Mouse (Mus musculus) midbrain, embryonic 15.5 days (tissue): ENCODE results near the gene Vgll4. TPM values are rescaled to one million over a fixed set of nuclear protein-coding genes. Genes with fewer than 3 reads are reported as not detected.
"Not testable (repeated sequence)": the region's sequence is repeated elsewhere in the genome, so short reads cannot be mapped to it uniquely, and the experiment has no call there.

Experiments
- ATAC-seq: fragments of 200-750 bp; cut with Nextera tagmentation; replicated peaks from 2 replicates; pipeline ENCODE4 v1.8.0; 2017; ENCODE audit warnings: moderate TSS enrichment
- H3K27ac ChIP-seq: fragments of 300-500 bp; sonication (generic); 2 replicates; pipeline ENCODE4 v1.5.1; 2015; ENCODE audit warnings: mild to moderate bottlenecking, inconsistent platforms
- H3K27me3 ChIP-seq: fragments of 300-500 bp; sonication (generic); replicated peaks from 2 replicates; pipeline ENCODE4 v1.6.1; 2015; ENCODE audit warnings: inconsistent platforms
- H3K36me3 ChIP-seq: fragments of 300-500 bp; sonication (generic); replicated peaks from 2 replicates; pipeline ENCODE4 v1.6.1; 2015; ENCODE audit warnings: inconsistent platforms
- H3K4me1 ChIP-seq: fragments of 300-500 bp; sonication (generic); 2 replicates; pipeline ENCODE4 v1.6.1; 2015; ENCODE audit warnings: inconsistent platforms
- H3K4me2 ChIP-seq: fragments of 300-500 bp; sonication (generic); 2 replicates; pipeline ENCODE4 v1.6.1; 2015; ENCODE audit warnings: inconsistent platforms, mild to moderate bottlenecking, moderate library complexity
- H3K4me3 ChIP-seq: fragments of 300-500 bp; sonication (generic); 2 replicates; pipeline ENCODE4 v1.5.1; 2015; ENCODE audit warnings: mild to moderate bottlenecking, inconsistent platforms
- H3K9ac ChIP-seq: fragments of 300-500 bp; sonication (generic); 2 replicates; pipeline ENCODE4 v1.6.1; 2015; ENCODE audit warnings: mild to moderate bottlenecking, inconsistent platforms
- H3K9me3 ChIP-seq: fragments of 300-500 bp; sonication (generic); 2 replicates; pipeline ENCODE4 v1.6.1; 2016; ENCODE audit warnings: inconsistent platforms
- WGBS: fragments of 180-500 bp; shearing (Covaris S2); methylation state at CpG from one replicate; pipeline ENCODE4 v1.1.7; 2015; ENCODE audit warnings: mixed read lengths; 5-methylcytosine and 5-hydroxymethylcytosine counted together
- polyA plus RNA-seq: library from polyadenylated mRNA; unstranded; fragments of >200 nt; fragmentation: Nextera tagmentation; extraction: Ambion mirVana; gene quantifications from 2 replicates; pipeline ENCODE4 v1.2.1, GENCODE M21; 2015

Vgll4 gene
- polyA plus RNA-seq, 1 experiment from 2014 or later: 47.3 TPM

DNA sequence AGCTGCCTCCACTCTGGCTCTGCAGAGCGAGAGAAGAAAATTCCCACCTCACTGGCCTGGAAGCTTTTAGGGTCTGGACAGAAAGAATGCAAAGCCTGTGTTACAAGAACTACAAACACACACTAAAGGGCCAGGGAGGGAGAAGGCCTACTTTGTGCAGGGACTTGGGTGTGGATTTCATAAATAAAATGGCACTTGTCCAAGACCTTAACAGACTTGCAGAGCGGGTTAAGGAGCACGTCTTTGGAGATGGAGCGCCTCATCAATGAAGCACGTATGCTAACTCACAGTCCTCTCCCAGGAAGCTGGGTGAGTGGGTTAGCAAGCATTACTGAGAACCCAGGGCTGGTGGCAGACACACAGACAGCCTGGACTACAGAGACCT, 37.7 kb downstream of the Vgll4 start:
- H3K9ac ChIP-seq: no peak overlapping the region
- H3K9me3 ChIP-seq: no peaks in the 10 kb centered on the region
- WGBS: 75% methylated on average over 5 of the region's 5 CpGs
- H3K27me3 ChIP-seq: no peaks in the 10 kb centered on the region
- H3K27ac ChIP-seq: no peak overlapping the region
- no peak for ATAC-seq
- H3K36me3 ChIP-seq: no peaks in the 10 kb centered on the region
- H3K4me1 ChIP-seq: peaks cover 7% of the 10 kb centered on the region; the same call in 1 of the 2 replicates
- no peak overlapping the region for H3K4me3 ChIP-seq
- H3K4me2 ChIP-seq: no peak overlapping the region

DNA sequence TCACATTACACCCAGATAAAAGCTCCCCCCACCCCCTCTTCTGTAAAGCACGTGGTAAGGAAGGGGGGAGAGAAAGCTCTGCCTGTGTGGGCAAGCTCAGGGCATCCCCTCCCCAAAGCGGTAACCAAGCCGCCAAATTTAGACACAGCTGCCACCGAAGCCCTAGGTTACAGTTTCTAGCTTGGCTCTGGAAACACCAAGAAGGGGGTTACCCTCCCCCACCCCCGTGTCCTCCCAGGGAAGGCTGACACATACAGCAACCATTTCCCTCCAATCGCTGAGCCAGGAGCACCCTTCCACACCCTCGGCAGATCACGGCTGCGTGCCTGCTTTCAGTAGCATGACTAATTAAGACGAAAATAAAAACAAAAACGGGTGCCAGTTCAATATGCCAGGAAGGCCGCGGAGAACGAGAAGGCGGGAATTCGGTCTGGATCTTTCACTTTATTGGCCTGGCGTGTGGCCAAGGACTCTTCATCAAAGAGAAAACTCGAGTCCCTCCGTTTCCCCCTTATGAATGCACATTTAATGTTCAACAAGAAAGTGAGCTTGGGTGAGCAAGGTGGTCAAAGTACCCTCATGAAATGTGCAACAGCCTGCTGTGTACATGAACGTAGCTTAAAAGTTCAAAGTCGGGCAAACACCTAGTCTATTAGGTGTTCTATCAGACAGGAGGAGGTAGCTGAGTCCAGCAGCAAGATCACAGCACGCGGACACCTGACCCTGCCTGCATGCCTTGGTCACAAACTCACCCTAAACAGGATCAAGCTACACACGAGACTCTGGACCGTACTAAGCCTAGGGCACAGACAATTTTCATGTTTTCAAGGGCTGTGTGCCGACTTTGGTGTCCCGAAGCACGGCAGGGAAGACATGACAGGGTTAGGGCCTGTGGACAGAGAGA, 38.3 kb downstream of the Vgll4 start:
- H3K36me3 ChIP-seq: no peaks in the 10 kb centered on the region
- no peaks in the 10 kb centered on the region for H3K27me3 ChIP-seq
- ATAC-seq: 0 out of 2 replicates have a peak, but pooled peaks have one; percentile 44
- no peak overlapping the region for H3K27ac ChIP-seq
- H3K4me3 ChIP-seq: no peak overlapping the region
- WGBS: 50% methylated on average over 28 of the region's 28 CpGs
- no peak overlapping the region for H3K9ac ChIP-seq
- H3K4me2 ChIP-seq: peak overlapping the region; percentile 29
- no peaks in the 10 kb centered on the region for H3K9me3 ChIP-seq
- peaks cover 7% of the 10 kb centered on the region; the same call in 1 of the 2 replicates for H3K4me1 ChIP-seq

DNA sequence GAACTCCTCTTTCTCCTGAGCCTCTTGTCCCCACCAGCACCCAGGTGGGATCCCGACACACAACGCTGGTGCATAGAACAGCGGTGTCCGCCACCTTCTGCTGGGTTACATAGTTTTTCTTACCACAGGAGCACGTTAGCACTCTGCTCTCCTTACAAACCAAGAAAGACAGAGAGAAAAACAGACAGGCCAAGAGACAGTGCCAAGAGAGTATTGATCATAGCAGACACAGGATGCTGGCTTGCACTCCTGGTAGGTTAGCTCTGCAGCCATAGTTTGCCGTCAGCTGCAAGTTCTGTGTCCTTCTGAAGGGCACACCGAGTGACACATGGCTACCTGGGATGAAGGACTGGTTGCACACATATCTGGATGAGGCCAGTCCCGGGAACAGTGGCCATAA, 39.1 kb downstream of the Vgll4 start:
- WGBS: 89% methylated on average over 8 of the region's 8 CpGs
- Histone ChIP-seq H3K4me3 (no peak overlapping the region), H3K4me2 (no peak overlapping the region), H3K9ac (no peak overlapping the region), H3K36me3 (no peaks in the 10 kb centered on the region), H3K27ac (no peak overlapping the region), H3K27me3 (no peaks in the 10 kb centered on the region), H3K4me1 (peaks cover 7% of the 10 kb centered on the region; the same call in 1 of the 2 replicates), H3K9me3 (no peaks in the 10 kb centered on the region)
- ATAC-seq: no peak

DNA sequence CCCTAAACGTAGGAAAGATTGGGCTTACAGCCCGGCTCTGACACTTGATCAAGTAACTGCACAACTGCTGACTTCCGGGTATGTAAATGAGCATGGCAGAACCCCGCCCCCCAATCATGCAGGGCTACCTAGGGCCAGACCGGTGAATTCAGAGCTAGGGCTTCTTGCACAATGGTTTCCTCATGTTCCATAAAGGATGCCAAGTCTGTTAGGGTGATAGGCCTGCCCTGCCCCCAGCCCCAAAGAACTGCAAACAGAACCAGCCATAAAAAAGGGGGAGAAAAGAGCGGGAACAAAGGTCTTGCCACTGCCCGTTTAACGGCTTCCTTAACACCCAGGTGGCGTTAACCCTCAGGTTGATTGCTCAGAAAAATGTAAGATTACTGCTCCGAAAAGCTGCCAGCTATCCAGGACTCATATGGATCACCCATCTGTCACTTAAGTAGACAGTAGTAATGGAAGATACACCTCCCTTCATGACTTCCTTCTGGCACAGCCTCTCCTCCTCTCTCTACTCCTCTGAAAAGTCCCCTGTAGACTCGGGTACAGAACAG, 39.7 kb downstream of the Vgll4 start:
- H3K27me3 ChIP-seq: no peaks in the 10 kb centered on the region
- no peaks in the 10 kb centered on the region for H3K9me3 ChIP-seq
- WGBS: 58% methylated on average over 11 of the region's 11 CpGs
- peaks cover 7% of the 10 kb centered on the region; the same call in 1 of the 2 replicates for H3K4me1 ChIP-seq
- no peak for ATAC-seq
- H3K4me2 ChIP-seq: no peak overlapping the region
- no peaks in the 10 kb centered on the region for H3K36me3 ChIP-seq
- no peak overlapping the region for H3K27ac ChIP-seq
- H3K4me3 ChIP-seq: no peak overlapping the region
- no peak overlapping the region for H3K9ac ChIP-seq

- Histone ChIP-seq H3K27ac (no peak overlapping the region), H3K9me3 (no peaks in the 10 kb centered on the region), H3K4me2 (no peak overlapping the region), H3K4me1 (peaks cover 7% of the 10 kb centered on the region; the same call in 1 of the 2 replicates), H3K27me3 (no peaks in the 10 kb centered on the region), H3K4me3 (no peak overlapping the region), H3K9ac (no peak overlapping the region), H3K36me3 (no peaks in the 10 kb centered on the region)
- no peak for ATAC-seq
Observed at GRCm38 (mm10) chr6:114929346-114929745, 40.4 kb downstream of the Vgll4 start.

DNA sequence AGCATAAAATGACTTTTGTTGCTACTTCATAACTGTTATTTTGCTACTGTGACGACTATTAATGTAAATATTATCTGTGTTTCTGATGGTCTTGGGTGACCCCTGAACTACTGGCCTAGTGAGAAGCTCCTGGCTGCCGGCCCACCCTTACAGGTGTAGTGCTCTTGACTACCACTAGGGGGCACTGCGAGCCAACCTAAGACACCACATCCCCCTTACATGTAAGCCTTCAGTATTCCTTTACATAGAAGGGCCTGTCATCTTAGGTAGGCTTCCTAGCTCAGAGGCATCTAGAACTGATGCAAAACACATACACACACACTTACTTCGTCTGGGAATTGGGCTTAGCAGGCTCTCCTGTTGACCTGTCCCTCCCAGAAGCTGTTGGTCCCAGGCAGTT, 41.3 kb downstream of the Vgll4 start:
- H3K9ac ChIP-seq: no peak overlapping the region
- no peak overlapping the region for H3K27ac ChIP-seq
- no peak overlapping the region for H3K4me3 ChIP-seq
- ATAC-seq: peak; percentile 63
- H3K36me3 ChIP-seq: no peaks in the 10 kb centered on the region
- H3K27me3 ChIP-seq: no peaks in the 10 kb centered on the region
- H3K9me3 ChIP-seq: no peaks in the 10 kb centered on the region
- H3K4me2 ChIP-seq: no peak overlapping the region
- H3K4me1 ChIP-seq: peaks cover 7% of the 10 kb centered on the region; the same call in 1 of the 2 replicates
- WGBS: 4% methylated on average over 4 of the region's 4 CpGs

- Histone ChIP-seq H3K9ac (no peak overlapping the region), H3K27ac (no peak overlapping the region), H3K36me3 (no peaks in the 10 kb centered on the region), H3K4me3 (no peak overlapping the region), H3K9me3 (no peaks in the 10 kb centered on the region), H3K27me3 (no peaks in the 10 kb centered on the region), H3K4me2 (no peak overlapping the region), H3K4me1 (peaks cover 7% of the 10 kb centered on the region; the same call in 1 of the 2 replicates)
- WGBS: 87% methylated on average over 5 of the region's 5 CpGs
- no peak for ATAC-seq
Observed at GRCm38 (mm10) chr6:114927400-114927799, 42.4 kb downstream of the Vgll4 start.

GRCm38 (mm10) chr6:114926369-114927157, 43.2 kb downstream of the Vgll4 start:
- Histone ChIP-seq H3K4me2 (no peak overlapping the region), H3K4me1 (peaks cover 11% of the 10 kb centered on the region), H3K9ac (no peak overlapping the region), H3K27ac (no peak overlapping the region), H3K4me3 (no peak overlapping the region), H3K27me3 (no peaks in the 10 kb centered on the region), H3K9me3 (no peaks in the 10 kb centered on the region), H3K36me3 (no peaks in the 10 kb centered on the region)
- no peak for ATAC-seq
- 34% methylated on average over 6 of the region's 6 CpGs for WGBS

- Histone ChIP-seq H3K36me3 (no peaks in the 10 kb centered on the region), H3K4me2 (no peak overlapping the region), H3K9ac (no peak overlapping the region), H3K27me3 (no peaks in the 10 kb centered on the region), H3K27ac (no peak overlapping the region), H3K9me3 (no peaks in the 10 kb centered on the region), H3K4me1 (peaks cover 18% of the 10 kb centered on the region), H3K4me3 (no peak overlapping the region)
- 84% methylated on average over 4 of the region's 4 CpGs for WGBS
- ATAC-seq: no peak
Observed at GRCm38 (mm10) chr6:114925196-114925595, 44.6 kb downstream of the Vgll4 start.

DNA sequence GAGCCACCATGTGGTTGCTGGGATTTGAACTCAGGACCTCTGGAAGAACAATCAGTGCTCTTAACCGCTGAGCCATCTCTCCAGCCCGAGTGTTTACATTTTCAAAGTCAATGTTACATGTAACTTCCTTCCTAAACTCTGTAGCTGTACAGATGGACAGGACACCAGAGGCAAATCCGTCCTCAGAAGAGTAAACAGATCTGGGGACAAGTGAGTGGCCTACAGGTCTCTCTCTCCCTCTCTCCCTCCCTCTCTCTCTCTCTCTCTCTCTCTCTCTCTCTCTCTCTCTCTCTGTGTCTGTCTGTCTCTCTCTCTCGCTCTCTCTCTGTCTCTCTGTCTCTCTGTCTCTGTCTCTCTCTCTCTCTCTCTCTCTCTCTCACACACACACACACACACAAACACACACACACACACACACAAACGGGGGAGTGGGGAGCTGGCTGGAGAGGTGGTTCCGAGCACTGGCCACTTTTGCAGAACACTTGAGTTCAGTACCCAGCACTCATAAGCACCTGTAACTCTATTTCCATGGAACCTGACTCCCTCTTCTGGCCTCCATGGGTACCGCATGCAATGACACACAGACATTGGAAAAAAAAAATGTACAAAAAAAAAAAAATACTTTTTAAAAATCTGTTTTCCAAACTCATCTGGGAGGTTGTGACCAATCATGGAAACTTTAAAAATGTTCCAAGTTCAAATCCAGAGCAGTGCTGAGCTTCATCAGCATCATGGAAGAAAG, 47.3 kb downstream of the Vgll4 start:
- not testable (repeated sequence) for H3K4me3 ChIP-seq, H3K4me2 ChIP-seq, H3K9ac ChIP-seq, H3K27ac ChIP-seq, ATAC-seq, H3K9me3 ChIP-seq, H3K27me3 ChIP-seq, H3K36me3 ChIP-seq
- peaks cover 42% of the 10 kb centered on the region for H3K4me1 ChIP-seq
- WGBS: 79% methylated on average over 7 of the region's 7 CpGs

DNA sequence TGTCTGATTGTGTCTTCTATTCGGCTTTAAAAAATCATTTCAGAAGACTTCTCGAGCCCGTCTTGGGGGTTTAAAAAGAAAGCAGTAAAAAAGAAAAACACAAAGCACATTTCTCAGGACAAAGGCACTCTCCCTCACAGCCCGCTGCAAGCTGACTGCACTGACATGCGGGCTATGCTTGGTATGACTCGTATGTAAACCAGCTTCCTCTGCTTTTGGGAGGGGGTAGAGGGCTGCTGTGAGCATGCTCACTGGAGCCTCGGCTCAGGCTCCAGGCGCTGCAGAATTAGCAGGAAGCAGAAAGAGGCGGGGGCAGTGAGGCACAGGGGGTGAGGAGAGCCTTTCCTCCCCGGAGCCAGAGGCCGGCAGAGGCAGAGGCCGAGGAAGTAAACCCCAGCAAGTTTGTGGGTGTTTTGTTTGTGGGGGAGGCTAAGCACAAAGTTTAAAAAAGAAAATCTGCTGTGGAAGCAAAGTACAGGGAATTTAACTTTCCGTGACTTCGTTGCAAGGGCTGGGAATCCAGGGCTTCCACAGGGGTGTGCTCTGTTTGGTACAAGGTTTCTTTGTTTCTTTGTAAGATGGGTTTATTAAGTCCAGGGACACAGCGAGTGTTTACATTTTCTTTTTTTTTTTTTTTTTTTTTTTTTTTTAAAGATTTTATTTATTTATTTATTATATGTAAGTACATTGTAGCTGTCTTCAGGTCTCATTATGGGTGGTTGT, 48.0 kb downstream of the Vgll4 start:
- no peaks in the 10 kb centered on the region for H3K9me3 ChIP-seq
- H3K9ac ChIP-seq: peak overlapping the region; percentile 49
- peak; percentile 91 for ATAC-seq
- no peaks in the 10 kb centered on the region for H3K36me3 ChIP-seq
- H3K4me2 ChIP-seq: peak overlapping the region; percentile 61
- peak overlapping the region; percentile 69 for H3K27ac ChIP-seq
- peaks cover 49% of the 10 kb centered on the region for H3K4me1 ChIP-seq
- no peaks in the 10 kb centered on the region for H3K27me3 ChIP-seq
- H3K4me3 ChIP-seq: peak overlapping the region; percentile 45
- 3% methylated on average over 15 of the region's 15 CpGs for WGBS
